Mouse (Mus musculus): ENCODE data around the gene Capzb.

- no peak for TF ChIP-seq CTCF (IDR thresholded peaks at IDR 0.05; ENCODE audit: borderline replicate concordance, control insufficient read depth, extremely low read depth, insufficient read depth, low read length, poor library complexity)
- TF ChIP-seq POLR2A (IDR thresholded peaks at IDR 0.05; ENCODE audit: control insufficient read depth, extremely low read depth, insufficient read depth, low read length, poor library complexity), result no peak
Observed at GRCm38 (mm10) chr4:139205842-139206241, 13.1 kb downstream of the Capzb start.
